Mouse (Mus musculus): ENCODE results near the gene Ptprn2. TPM values are rescaled to one million over a fixed set of nuclear protein-coding genes. Genes with fewer than 3 reads are reported as not detected.

Ptprn2 gene
- polyA plus RNA-seq, 1 experiment from 2014 or later: 0.08 TPM

- no peak overlapping the region for H3K9ac ChIP-seq (ENCODE audit: low read depth, low read length)
- H3K9me3 ChIP-seq (ENCODE audit: control insufficient read depth, low read length): no peaks in the 10 kb centered on the region
- H3K27me3 ChIP-seq (ENCODE audit: control insufficient read depth, insufficient read depth, low read length): no peaks in the 10 kb centered on the region
- no peaks in the 10 kb centered on the region for H3K36me3 ChIP-seq (ENCODE audit: control insufficient read depth, insufficient read depth, low read length)
- ATAC-seq (ENCODE audit: low FRiP score, low TSS enrichment): no peak
- no peaks in the 10 kb centered on the region for H3K4me1 ChIP-seq (ENCODE audit: control insufficient read depth, insufficient read depth, low read length)
- no peak overlapping the region for H3K4me3 ChIP-seq (ENCODE audit: low read length)
- H3K4me2 ChIP-seq (replicated peaks; ENCODE audit: low read depth, low read length): no peak overlapping the region
- no peak overlapping the region for H3K27ac ChIP-seq (ENCODE audit: low read depth, low read length)
- WGBS: 76% methylated on average over 6 of the region's 6 CpGs
These were observed 402.2 kb downstream of the Ptprn2 start for GRCm38 (mm10) chr12:116887496-116888281.

GRCm38 (mm10) chr12:116888856-116889255 is 403.3 kb downstream of the Ptprn2 start:
- Histone ChIP-seq H3K4me3 (ENCODE audit: low read length) (no peak overlapping the region), H3K27ac (ENCODE audit: low read depth, low read length) (no peak overlapping the region), H3K9me3 (ENCODE audit: control insufficient read depth, low read length) (no peaks in the 10 kb centered on the region), H3K9ac (ENCODE audit: low read depth, low read length) (no peak overlapping the region), H3K4me1 (ENCODE audit: control insufficient read depth, insufficient read depth, low read length) (no peaks in the 10 kb centered on the region), H3K4me2 (replicated peaks; ENCODE audit: low read depth, low read length) (no peak overlapping the region), H3K27me3 (ENCODE audit: control insufficient read depth, insufficient read depth, low read length) (no peaks in the 10 kb centered on the region), H3K36me3 (ENCODE audit: control insufficient read depth, insufficient read depth, low read length) (no peaks in the 10 kb centered on the region)
- no peak for ATAC-seq (ENCODE audit: low FRiP score, low TSS enrichment)
- 73% methylated on average over 2 of the region's 2 CpGs for WGBS

- no peak overlapping the region for H3K4me3 ChIP-seq (ENCODE audit: low read length)
- H3K4me1 ChIP-seq (ENCODE audit: control insufficient read depth, insufficient read depth, low read length): no peaks in the 10 kb centered on the region
- no peaks in the 10 kb centered on the region for H3K27me3 ChIP-seq (ENCODE audit: control insufficient read depth, insufficient read depth, low read length)
- WGBS: 87% methylated on average over 8 of the region's 8 CpGs
- ATAC-seq (ENCODE audit: low FRiP score, low TSS enrichment): no peak
- H3K36me3 ChIP-seq (ENCODE audit: control insufficient read depth, insufficient read depth, low read length): no peaks in the 10 kb centered on the region
- no peak overlapping the region for H3K9ac ChIP-seq (ENCODE audit: low read depth, low read length)
- H3K27ac ChIP-seq (ENCODE audit: low read depth, low read length): no peak overlapping the region
- no peaks in the 10 kb centered on the region for H3K9me3 ChIP-seq (ENCODE audit: control insufficient read depth, low read length)
- no peak overlapping the region for H3K4me2 ChIP-seq (replicated peaks; ENCODE audit: low read depth, low read length)
These were observed 407.1 kb downstream of the Ptprn2 start for GRCm38 (mm10) chr12:116892584-116892983.

GRCm38 (mm10) chr12:116896651-116897050 is 411.1 kb downstream of the Ptprn2 start:
- 46% methylated on average over 2 of the region's 2 CpGs for WGBS
- Histone ChIP-seq H3K4me2 (replicated peaks; ENCODE audit: low read depth, low read length) (no peak overlapping the region), H3K9me3 (ENCODE audit: control insufficient read depth, low read length) (no peaks in the 10 kb centered on the region), H3K9ac (ENCODE audit: low read depth, low read length) (no peak overlapping the region), H3K36me3 (ENCODE audit: control insufficient read depth, insufficient read depth, low read length) (no peaks in the 10 kb centered on the region), H3K27me3 (ENCODE audit: control insufficient read depth, insufficient read depth, low read length) (no peaks in the 10 kb centered on the region), H3K4me1 (ENCODE audit: control insufficient read depth, insufficient read depth, low read length) (no peaks in the 10 kb centered on the region), H3K4me3 (ENCODE audit: low read length) (no peak overlapping the region), H3K27ac (ENCODE audit: low read depth, low read length) (no peak overlapping the region)
- ATAC-seq (ENCODE audit: low FRiP score, low TSS enrichment): no peak

GRCm38 (mm10) chr12:116901773-116902172 is 416.3 kb downstream of the Ptprn2 start:
- WGBS: 87% methylated on average over 3 of the region's 3 CpGs
- ATAC-seq (ENCODE audit: low FRiP score, low TSS enrichment): no peak

GRCm38 (mm10) chr12:116907424-116907823 is 421.9 kb downstream of the Ptprn2 start:
- Histone ChIP-seq H3K4me2 (replicated peaks; ENCODE audit: low read depth, low read length) (no peak overlapping the region), H3K4me1 (ENCODE audit: control insufficient read depth, insufficient read depth, low read length) (no peaks in the 10 kb centered on the region), H3K9ac (ENCODE audit: low read depth, low read length) (no peak overlapping the region), H3K9me3 (ENCODE audit: control insufficient read depth, low read length) (no peaks in the 10 kb centered on the region), H3K36me3 (ENCODE audit: control insufficient read depth, insufficient read depth, low read length) (no peaks in the 10 kb centered on the region), H3K27ac (ENCODE audit: low read depth, low read length) (no peak overlapping the region), H3K27me3 (ENCODE audit: control insufficient read depth, insufficient read depth, low read length) (no peaks in the 10 kb centered on the region), H3K4me3 (ENCODE audit: low read length) (no peak overlapping the region)
- no peak for ATAC-seq (ENCODE audit: low FRiP score, low TSS enrichment)
- 65% methylated on average over 1 of the region's 1 CpGs for WGBS

More at GRCm38 (mm10) chr12:116901773-116902172, 416.3 kb downstream of the Ptprn2 start:
- Histone ChIP-seq H3K9me3 (ENCODE audit: control insufficient read depth, low read length) (no peaks in the 10 kb centered on the region), H3K36me3 (ENCODE audit: control insufficient read depth, insufficient read depth, low read length) (no peaks in the 10 kb centered on the region), H3K9ac (ENCODE audit: low read depth, low read length) (no peak overlapping the region), H3K27me3 (ENCODE audit: control insufficient read depth, insufficient read depth, low read length) (no peaks in the 10 kb centered on the region), H3K4me3 (ENCODE audit: low read length) (no peak overlapping the region), H3K4me2 (replicated peaks; ENCODE audit: low read depth, low read length) (no peak overlapping the region), H3K4me1 (ENCODE audit: control insufficient read depth, insufficient read depth, low read length) (no peaks in the 10 kb centered on the region), H3K27ac (ENCODE audit: low read depth, low read length) (no peak overlapping the region)

- 88% methylated on average over 2 of the region's 2 CpGs for WGBS
- no peaks in the 10 kb centered on the region for H3K4me1 ChIP-seq (ENCODE audit: control insufficient read depth, insufficient read depth, low read length)
- no peaks in the 10 kb centered on the region for H3K27me3 ChIP-seq (ENCODE audit: control insufficient read depth, insufficient read depth, low read length)
- H3K9me3 ChIP-seq (ENCODE audit: control insufficient read depth, low read length): no peaks in the 10 kb centered on the region
- H3K4me3 ChIP-seq (ENCODE audit: low read length): no peak overlapping the region
- no peaks in the 10 kb centered on the region for H3K36me3 ChIP-seq (ENCODE audit: control insufficient read depth, insufficient read depth, low read length)
- no peak overlapping the region for H3K9ac ChIP-seq (ENCODE audit: low read depth, low read length)
- H3K27ac ChIP-seq (ENCODE audit: low read depth, low read length): no peak overlapping the region
- ATAC-seq (ENCODE audit: low FRiP score, low TSS enrichment): no peak
- no peak overlapping the region for H3K4me2 ChIP-seq (replicated peaks; ENCODE audit: low read depth, low read length)
These were observed 423.1 kb downstream of the Ptprn2 start for GRCm38 (mm10) chr12:116908668-116909067.

- 58% methylated on average over 5 of the region's 5 CpGs for WGBS
- Histone ChIP-seq H3K4me1 (ENCODE audit: control insufficient read depth, insufficient read depth, low read length) (no peaks in the 10 kb centered on the region), H3K4me3 (ENCODE audit: low read length) (no peak overlapping the region)
These were observed 431.3 kb downstream of the Ptprn2 start for GRCm38 (mm10) chr12:116916776-116917175.

GRCm38 (mm10) chr12:116919185-116919584 is 433.7 kb downstream of the Ptprn2 start:
- Histone ChIP-seq H3K4me1 (ENCODE audit: control insufficient read depth, insufficient read depth, low read length) (no peaks in the 10 kb centered on the region), H3K4me2 (replicated peaks; ENCODE audit: low read depth, low read length) (no peak overlapping the region), H3K27me3 (ENCODE audit: control insufficient read depth, insufficient read depth, low read length) (no peaks in the 10 kb centered on the region), H3K36me3 (ENCODE audit: control insufficient read depth, insufficient read depth, low read length) (no peaks in the 10 kb centered on the region), H3K27ac (ENCODE audit: low read depth, low read length) (no peak overlapping the region), H3K9ac (ENCODE audit: low read depth, low read length) (no peak overlapping the region), H3K4me3 (ENCODE audit: low read length) (no peak overlapping the region), H3K9me3 (ENCODE audit: control insufficient read depth, low read length) (no peaks in the 10 kb centered on the region)
- 73% methylated on average over 6 of the region's 6 CpGs for WGBS
- no peak for ATAC-seq (ENCODE audit: low FRiP score, low TSS enrichment)

More at GRCm38 (mm10) chr12:116916776-116917175, 431.3 kb downstream of the Ptprn2 start:
- no peak overlapping the region for H3K4me2 ChIP-seq (replicated peaks; ENCODE audit: low read depth, low read length)
- H3K27me3 ChIP-seq (ENCODE audit: control insufficient read depth, insufficient read depth, low read length): no peaks in the 10 kb centered on the region
- no peaks in the 10 kb centered on the region for H3K36me3 ChIP-seq (ENCODE audit: control insufficient read depth, insufficient read depth, low read length)
- no peak for ATAC-seq (ENCODE audit: low FRiP score, low TSS enrichment)
- no peaks in the 10 kb centered on the region for H3K9me3 ChIP-seq (ENCODE audit: control insufficient read depth, low read length)
- H3K9ac ChIP-seq (ENCODE audit: low read depth, low read length): no peak overlapping the region
- no peak overlapping the region for H3K27ac ChIP-seq (ENCODE audit: low read depth, low read length)
